Mouse (Mus musculus) small intestine, adult 2 months (tissue): Measurements from ENCODE around the gene Kremen1. TPM values are rescaled to one million over a fixed set of nuclear protein-coding genes. Genes with fewer than 3 reads are reported as not detected.
A peak's percentile ranks its signal among the peaks of the same experiment; 100 is the strongest.

Experiments
- H3K27ac ChIP-seq: fragments of 200-500 bp; 2 replicates; pipeline ENCODE4 v1.5.1; 2012; ENCODE audit warnings: low read depth, low read length, control low read depth, inconsistent platforms; ENCODE audit not compliant: insufficient read depth
- H3K27me3 ChIP-seq: fragments of 200-500 bp; 2 replicates; pipeline ENCODE4 v1.6.1; 2012; ENCODE audit warnings: mild to moderate bottlenecking, moderate library complexity, low read length, inconsistent platforms; ENCODE audit not compliant: control insufficient read depth, insufficient read depth
- H3K36me3 ChIP-seq: fragments of 200-500 bp; 2 replicates; pipeline ENCODE4 v1.6.1; 2012; ENCODE audit warnings: mild to moderate bottlenecking, low read length, control low read depth, inconsistent platforms; ENCODE audit not compliant: control insufficient read depth, insufficient read depth
- H3K4me1 ChIP-seq: fragments of 200-500 bp; 2 replicates; pipeline ENCODE4 v1.6.1; 2012; ENCODE audit warnings: low read length, inconsistent platforms, mixed read lengths; ENCODE audit not compliant: control insufficient read depth, insufficient read depth, insufficient read length
- H3K4me3 ChIP-seq: fragments of 200-500 bp; 2 replicates; pipeline ENCODE4 v1.5.1; 2012; ENCODE audit warnings: low read depth, mild to moderate bottlenecking, control low read depth, inconsistent platforms, low read length, moderate library complexity
- CTCF ChIP-seq: fragments of 200-500 bp; IDR thresholded peaks from 2 replicates; pipeline ENCODE4 v1.5.1; 2012; ENCODE audit warnings: low read depth, mild to moderate bottlenecking, control low read depth, inconsistent platforms, low read length, moderate library complexity, mixed read lengths; ENCODE audit not compliant: insufficient replicate concordance, insufficient read length; ENCODE audit errors: extremely low read depth
- POLR2A ChIP-seq: fragments of 200-500 bp; IDR thresholded peaks from 2 replicates; pipeline ENCODE4 v1.6.1; 2012; ENCODE audit warnings: low read depth, mild to moderate bottlenecking, control low read depth, inconsistent platforms, low read length, moderate library complexity
- WGBS: fragments of 180-500 bp; shearing (Covaris S2); methylation state at CpG from one replicate; pipeline ENCODE4 v1.1.7; 2018; 5-methylcytosine and 5-hydroxymethylcytosine counted together
- polyA plus RNA-seq: library from polyadenylated mRNA; depleted of rRNA; stranded (reverse); fragments of >200 nt; gene quantifications from 2 replicates; pipeline ENCODE4 v1.2.3, GENCODE M21; 2012

The Kremen1 gene
- polyA plus RNA-seq, 1 experiment = 7.8 TPM

DNA sequence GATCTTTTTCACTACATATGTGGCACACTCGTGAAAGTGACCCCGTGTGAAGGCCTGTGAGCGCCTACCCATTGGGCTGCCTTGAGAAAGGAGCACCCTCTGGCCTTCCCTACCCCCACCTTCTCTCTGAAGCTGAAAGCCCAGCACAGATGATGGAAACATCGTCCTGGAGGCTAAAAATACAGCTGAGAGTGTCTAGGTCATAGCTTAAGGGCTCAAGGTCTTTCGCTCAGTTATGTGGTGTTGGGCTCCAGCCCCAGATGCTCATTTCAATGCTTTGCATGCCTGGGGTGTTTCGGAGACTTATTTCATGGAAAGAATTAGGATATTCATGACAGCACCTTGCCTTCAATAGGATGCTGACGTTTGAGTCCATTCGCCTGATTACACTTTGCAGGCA lies 4.4 kb upstream of the Kremen1 start:
- Histone ChIP-seq H3K4me1 (no peaks in the 10 kb centered on the region), H3K27ac (no peak overlapping the region), H3K4me3 (no peak overlapping the region), H3K36me3 (no peaks in the 10 kb centered on the region), H3K27me3 (no peaks in the 10 kb centered on the region)
- WGBS = 86% methylated on average over 8 of the region's 8 CpGs
- TF ChIP-seq CTCF (no peak), POLR2A (no peak)

DNA sequence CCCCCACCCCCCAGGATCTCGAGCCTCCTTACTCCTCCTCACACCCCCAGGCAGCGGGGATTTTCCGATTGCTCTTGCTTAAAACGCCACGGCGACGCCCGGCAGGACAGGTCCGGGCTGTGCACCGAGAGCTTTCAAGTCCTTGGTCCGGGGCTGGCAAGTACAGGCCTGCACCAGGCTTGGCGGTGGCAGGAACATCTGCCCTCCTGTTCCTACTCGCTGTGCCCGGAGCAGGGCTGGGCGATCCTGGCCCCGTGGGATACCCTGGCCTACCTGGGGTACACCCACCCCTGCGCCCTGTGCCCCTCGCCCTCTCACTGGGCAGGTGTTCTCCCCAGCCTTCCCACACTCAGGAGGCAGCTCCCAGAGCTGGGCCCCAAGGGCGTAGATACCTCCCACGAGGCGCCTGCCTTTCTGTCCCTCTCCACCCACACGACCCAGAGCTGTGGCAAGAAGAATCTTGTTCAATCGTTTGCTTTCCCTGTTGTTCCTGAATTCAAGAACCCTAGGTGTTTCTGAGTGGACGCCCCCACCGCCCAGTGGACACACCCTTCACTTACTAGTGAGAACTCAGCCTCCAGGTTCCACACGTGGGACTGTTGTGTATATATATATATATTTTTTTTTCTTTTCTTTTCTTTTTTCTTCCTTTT lies 1.8 kb upstream of the Kremen1 start:
- Histone ChIP-seq H3K36me3 (no peaks in the 10 kb centered on the region), H3K27ac (no peak overlapping the region), H3K27me3 (no peaks in the 10 kb centered on the region), H3K4me1 (peaks cover 3% of the 10 kb centered on the region; the same call in 1 of the 2 replicates), H3K4me3 (no peak overlapping the region)
- no peak for TF ChIP-seq POLR2A
- TF ChIP-seq CTCF = no peak
- 73% methylated on average over 26 of the region's 26 CpGs for WGBS

DNA sequence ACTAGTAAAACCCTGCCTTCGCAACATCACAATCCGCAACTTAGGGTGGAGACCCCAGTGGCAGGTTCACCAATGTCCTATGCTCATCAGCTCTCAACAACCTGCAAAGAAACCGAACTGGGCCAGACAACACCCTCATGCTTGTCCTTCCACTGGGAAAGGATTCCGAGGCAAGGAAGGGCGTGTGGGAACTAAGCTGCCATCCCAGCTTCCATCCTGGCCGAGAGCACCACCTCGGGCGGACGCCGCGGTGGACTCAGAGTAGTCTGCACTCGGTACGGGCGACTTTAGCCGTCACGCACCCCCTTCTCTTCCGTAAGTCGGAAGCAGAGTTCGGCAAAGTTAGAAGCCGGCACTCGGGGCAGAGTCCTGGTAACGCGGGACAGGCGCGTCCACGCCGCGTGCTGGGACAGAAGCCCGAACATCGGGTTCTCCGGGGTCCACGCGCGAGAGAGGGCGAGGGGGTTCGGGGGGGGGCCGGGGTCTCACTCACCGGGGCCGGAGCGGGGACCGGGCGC lies 357 bp downstream of the Kremen1 start:
- no peak overlapping the region for H3K27ac ChIP-seq
- H3K27me3 ChIP-seq = no peaks in the 10 kb centered on the region
- peak overlapping the region; percentile 64 for H3K4me3 ChIP-seq
- no peak for TF ChIP-seq POLR2A
- TF ChIP-seq CTCF = no peak
- no peaks in the 10 kb centered on the region for H3K36me3 ChIP-seq
- peaks cover 7% of the 10 kb centered on the region for H3K4me1 ChIP-seq
- under 1% methylated on average over 42 of the region's 42 CpGs for WGBS

DNA sequence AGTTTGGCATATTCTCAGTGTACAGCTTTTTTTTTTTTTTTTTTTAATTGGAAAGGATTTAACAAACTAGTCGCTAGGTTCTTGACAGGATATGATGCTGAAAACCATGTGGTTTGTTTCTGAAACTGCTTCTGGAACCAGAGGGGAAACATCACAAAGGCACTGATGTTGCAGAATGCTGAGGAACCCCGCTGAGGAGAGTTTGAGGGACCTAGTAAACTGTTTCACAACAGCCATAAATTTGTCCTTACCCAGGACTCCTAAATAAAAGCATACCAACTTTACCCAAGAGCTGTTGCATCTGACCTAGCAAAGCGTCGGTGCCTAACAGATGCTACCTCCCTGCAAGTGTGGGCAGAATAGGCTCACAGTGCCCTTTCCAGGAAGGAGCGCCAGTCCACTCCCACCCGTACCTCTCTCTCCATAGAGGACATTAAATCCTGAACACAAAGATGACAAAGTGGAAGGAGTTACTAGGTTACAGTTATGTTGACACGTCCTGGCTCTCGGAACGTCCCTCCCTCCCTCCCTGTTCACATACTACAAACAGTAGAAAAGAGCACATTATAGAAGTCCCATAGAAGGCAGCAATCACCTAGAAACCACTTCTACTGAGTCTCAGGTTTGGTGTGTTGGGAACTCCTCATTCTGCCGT lies 1.3 kb downstream of the Kremen1 start:
- 48% methylated on average over 10 of the region's 10 CpGs for WGBS
- TF ChIP-seq CTCF = no peak
- Histone ChIP-seq H3K27me3 (no peaks in the 10 kb centered on the region), H3K27ac (no peak overlapping the region), H3K4me3 (no peak overlapping the region), H3K36me3 (no peaks in the 10 kb centered on the region), H3K4me1 (peaks cover 7% of the 10 kb centered on the region)

GRCm38 (mm10) chr11:5258036-5258435 lies 3.3 kb downstream of the Kremen1 start:
- 95% methylated on average over 6 of the region's 6 CpGs for WGBS
- TF ChIP-seq POLR2A = no peak
- no peak for TF ChIP-seq CTCF
- Histone ChIP-seq H3K27ac (no peak overlapping the region), H3K4me1 (peaks cover 12% of the 10 kb centered on the region), H3K36me3 (no peaks in the 10 kb centered on the region), H3K27me3 (no peaks in the 10 kb centered on the region), H3K4me3 (no peak overlapping the region)

GRCm38 (mm10) chr11:5257151-5257862 lies 4.1 kb downstream of the Kremen1 start:
- no peaks in the 10 kb centered on the region for H3K36me3 ChIP-seq
- WGBS = 79% methylated on average over 13 of the region's 13 CpGs
- no peak overlapping the region for H3K4me3 ChIP-seq
- no peak overlapping the region for H3K27ac ChIP-seq
- no peaks in the 10 kb centered on the region for H3K27me3 ChIP-seq
- peaks cover 12% of the 10 kb centered on the region for H3K4me1 ChIP-seq
- TF ChIP-seq CTCF (no peak), POLR2A (no peak)

- H3K4me1 ChIP-seq = peaks cover 12% of the 10 kb centered on the region
- WGBS = 82% methylated on average over 9 of the region's 9 CpGs
- no peak overlapping the region for H3K27ac ChIP-seq
- no peaks in the 10 kb centered on the region for H3K27me3 ChIP-seq
- no peak overlapping the region for H3K4me3 ChIP-seq
- no peak for TF ChIP-seq POLR2A
- no peak for TF ChIP-seq CTCF
- H3K36me3 ChIP-seq = no peaks in the 10 kb centered on the region
These were observed 5.8 kb downstream of the Kremen1 start for GRCm38 (mm10) chr11:5255509-5256014.
